11 mouse cellular contexts compared by ENCODE assay signal in the genomic region with DNA sequence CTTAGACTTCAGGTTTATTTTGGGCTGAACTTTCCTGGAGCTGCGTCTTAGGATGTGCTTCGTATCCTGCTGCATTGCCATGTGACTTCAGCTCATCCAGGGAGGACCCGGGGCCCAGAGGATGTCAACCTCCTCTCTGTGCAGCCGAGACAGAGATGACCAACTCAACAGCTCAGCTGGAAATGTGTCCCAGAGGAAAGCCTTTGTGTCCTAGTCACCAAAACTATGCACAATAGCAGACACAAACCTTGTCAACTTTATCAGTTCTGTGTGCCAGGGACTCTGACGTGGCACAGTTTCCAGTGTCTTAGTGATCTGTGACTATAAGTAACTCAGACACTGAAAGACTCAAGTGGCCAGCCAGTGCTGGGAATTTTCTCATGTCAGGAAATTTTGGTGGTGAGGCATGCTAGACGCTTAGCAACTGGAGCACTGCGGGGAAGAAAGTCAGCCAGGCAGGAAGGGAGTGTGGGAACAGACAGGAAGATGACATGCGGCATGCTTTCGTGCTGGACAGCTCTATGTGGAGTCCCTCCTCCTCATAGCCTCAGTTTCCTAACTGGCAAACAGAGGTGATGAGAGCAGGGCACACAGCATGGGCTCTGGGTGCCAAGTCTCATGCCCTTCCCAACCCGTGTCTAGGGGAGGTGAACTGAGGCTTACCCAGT.
DNase-seq lines count a peak whose midpoint lies in the region; TF ChIP-seq lines count a peak whose summit lies in the region.
"Had no signal": no experiment of that assay in that cellular context is flagged by ENCODE, and none has a peak within 500 bp of the region (broad histone marks: within the 10 kb centered on the region; RNA-seq: fewer than 3 reads in every experiment).

No protein-coding gene starts in this region.

- no peak for TF ChIP-seq CTCF in gastrocnemius, adult 2 months (IDR thresholded peaks at IDR 0.05)

- no peak for DNase-seq in gastrocnemius, adult 2 months
- no peak for DNase-seq in gastrocnemius, postnatal 10 days
- peak; percentile 42 for DNase-seq in testis, postnatal 10 days (ENCODE audit: low spot score)
- no peak for DNase-seq in testis, postnatal 14 days (ENCODE audit: low spot score)
- peak; percentile 66 for DNase-seq in kidney, postnatal 14 days
- DNase-seq in B cell, adult 2 months = no peak
- DNase-seq in urinary bladder, postnatal 4 days (ENCODE audit: low spot score in 2 of 2) = no peak
- no peak for DNase-seq in left cerebral cortex, postnatal 14 days (ENCODE audit: low spot score in 2 of 2)
- DNase-seq: gastrocnemius, postnatal 14 days had no signal

- H3K27ac ChIP-seq in gastrocnemius, adult 2 months = peak overlapping the region; percentile 69
- H3K27ac ChIP-seq: intestine, embryonic 15.5 days had no signal

- no peak overlapping the region for H3K4me3 ChIP-seq in gastrocnemius, adult 2 months
- H3K4me3 ChIP-seq: erythroblast, embryonic 14.5 days; intestine, embryonic 15.5 days had no signal

- intact Hi-C loops in gastrocnemius, adult 2 months (cut with DNase I) = loop anchor here (10.0 kb wide), 1 partner anchor 88 kb away; no protein-coding TSS in a partner anchor
- intact Hi-C loops in left cerebral cortex, postnatal 14 days (cut with DNase I) = no loop called here

Comparison
In these comparisons a context has a peak if more than half of its experiments do, and no peak if none do; other contexts are left out.
1. DNase-seq: peak in testis, postnatal 10 days (single experiment) and kidney, postnatal 14 days (single experiment); none in gastrocnemius, adult 2 months (single experiment), gastrocnemius, postnatal 10 days (single experiment), testis, postnatal 14 days (single experiment), B cell, adult 2 months (0 of 2), urinary bladder, postnatal 4 days (0 of 2) and left cerebral cortex, postnatal 14 days (0 of 2).